Mouse (Mus musculus): ENCODE results near the gene Trp63.

Gene Trp63

DNA sequence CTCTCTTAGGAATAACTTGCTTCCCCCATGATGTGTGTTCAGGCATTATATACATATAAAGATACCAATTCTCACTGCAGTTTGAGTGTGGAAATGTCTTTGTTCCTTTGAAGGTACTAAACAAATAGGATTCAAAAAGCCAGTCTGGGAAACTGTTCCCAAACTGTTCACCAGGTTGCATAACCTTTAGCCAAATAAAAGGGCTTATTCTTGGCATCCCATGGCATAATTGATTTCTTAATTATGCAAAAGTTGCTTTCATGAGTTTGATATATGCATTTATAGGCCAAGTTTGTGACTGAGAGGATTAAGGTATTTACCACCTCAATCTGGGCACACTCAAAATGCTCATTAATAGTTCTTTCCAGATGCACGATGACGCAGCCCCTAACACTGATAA lies 192.1 kb downstream of the Trp63 start:
- no peak for DNase-seq (ENCODE audit: low spot score)

DNA sequence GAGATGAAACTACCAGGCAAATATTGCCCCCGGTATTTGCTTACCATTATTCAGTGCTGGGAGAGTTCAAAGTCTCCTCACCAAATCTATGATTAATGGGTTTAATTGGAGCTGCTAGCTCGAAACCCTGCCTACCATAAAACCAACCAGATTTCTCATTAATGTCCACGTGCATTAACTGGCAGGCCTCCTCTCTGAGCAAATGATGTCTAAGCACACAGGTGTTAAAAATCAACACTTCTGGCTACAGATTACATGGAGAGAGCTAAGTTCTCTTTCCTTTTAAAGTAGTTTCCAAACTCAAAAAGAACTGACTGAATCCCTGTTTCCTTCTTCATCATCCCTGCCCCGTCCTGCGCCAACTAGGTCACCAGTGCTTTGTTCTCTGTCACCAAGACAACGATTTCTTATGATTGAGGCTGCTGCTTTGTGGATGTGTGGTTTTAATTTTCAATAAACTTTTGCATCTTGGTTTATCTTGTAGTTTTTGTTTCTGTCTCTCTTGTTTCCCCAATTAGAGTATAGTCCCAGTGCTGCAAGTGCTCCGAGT lies 193.9 kb downstream of the Trp63 start:
- DNase-seq (ENCODE audit: low spot score): no peak

DNA sequence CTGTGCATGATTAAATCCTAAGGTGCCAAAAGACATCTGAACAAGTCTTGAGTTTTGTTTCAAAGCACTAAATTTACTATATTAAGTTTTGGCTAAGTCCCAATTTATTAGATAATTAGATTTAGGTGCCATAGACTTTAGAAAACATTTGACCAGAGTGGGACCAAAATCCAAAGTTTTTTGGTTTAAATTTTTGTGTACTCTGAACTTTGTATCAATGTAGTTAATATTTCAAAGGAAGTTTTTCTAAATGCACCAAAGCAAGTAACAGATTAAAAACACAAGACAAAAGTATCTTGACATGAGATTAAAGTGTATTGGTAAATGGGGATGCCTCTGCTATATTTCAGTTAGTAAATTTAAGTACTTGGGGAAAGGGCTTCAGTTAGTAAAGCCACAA lies 194.6 kb downstream of the Trp63 start:
- DNase-seq (ENCODE audit: low spot score): no peak

DNA sequence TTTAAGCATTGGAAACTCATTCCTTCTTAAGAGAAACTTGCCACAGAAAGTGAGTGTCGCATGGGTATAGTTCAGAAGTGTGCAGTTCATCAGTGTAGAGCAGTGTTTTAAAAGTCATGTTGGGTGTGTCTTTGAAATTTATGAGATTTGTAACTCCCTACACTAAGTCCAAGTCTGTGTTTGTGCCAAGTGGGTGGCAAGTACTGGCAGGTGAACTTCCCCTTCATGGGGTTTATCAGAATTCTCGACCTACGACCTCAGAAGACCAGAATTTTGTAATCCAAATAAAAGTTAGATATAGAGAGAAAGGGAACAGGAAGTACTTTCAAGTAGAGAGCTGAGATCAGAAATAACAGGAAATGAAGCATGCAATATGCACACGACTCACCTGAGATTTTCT lies 215.5 kb downstream of the Trp63 start:
- DNase-seq (ENCODE audit: low spot score): no peak

DNA sequence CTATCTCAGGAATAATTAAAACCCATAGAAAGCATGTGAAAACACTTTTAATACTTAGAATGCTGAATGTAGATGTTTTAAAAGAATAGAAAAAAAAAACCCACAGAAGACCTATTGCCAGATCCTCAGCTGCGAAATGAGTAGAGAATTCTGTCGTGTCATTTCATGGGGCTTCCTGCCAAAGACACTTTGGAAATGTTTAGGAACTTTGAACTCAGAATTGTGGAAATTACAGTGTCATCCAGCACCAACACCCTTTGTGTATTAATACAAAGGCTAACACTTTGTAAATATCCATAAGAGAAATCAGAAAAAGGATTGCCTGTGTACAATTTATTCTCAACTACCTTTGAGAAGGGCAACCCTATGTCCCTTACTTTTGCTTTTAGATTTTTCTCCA lies 216.1 kb downstream of the Trp63 start:
- no peak for DNase-seq (ENCODE audit: low spot score)

DNA sequence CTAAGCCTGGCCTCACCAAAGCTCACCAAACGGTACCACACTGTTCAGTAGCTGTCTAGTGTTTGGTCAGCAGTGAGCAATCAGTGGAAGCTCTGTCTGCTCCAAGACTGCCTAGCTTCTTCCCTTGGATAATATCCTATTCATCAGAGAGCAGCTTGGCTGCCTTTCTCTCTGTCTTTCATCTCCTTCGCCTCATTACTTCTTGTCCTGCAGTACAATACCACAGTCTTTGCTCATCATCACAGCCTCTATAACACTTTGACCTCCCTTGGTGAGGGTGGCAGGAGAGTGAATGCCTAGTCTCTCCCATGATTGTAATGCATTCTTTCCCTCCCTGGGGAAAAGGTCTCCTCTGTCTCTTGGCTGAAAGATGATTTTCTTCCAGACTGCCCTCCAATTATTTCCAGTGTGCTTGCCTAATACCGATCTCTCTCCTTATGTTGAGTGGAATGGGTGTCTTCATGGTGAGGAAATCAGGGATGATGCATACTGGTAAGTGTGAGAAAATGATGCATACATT lies 216.9 kb downstream of the Trp63 start:
- DNase-seq (ENCODE audit: low spot score): no peak

DNA sequence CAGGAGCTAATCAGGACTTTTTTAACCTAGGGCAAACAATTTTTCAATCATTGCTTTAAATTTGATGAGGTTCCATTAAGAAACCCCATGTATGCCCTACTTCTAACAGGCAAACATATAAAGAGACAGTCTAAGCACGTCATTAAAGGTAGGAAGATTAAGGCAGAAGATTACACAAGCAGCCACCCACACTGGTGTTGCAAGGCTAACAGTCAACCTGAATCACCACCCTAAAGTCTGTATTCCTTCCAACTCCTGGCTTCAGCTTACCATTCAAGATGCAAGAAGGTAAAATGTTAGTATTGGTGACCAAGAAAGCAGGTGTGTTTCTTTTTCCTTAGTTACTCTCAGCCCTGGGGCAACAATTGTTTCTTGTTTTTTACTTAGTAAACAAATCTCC lies 228.6 kb downstream of the Trp63 start:
- no peak for DNase-seq (ENCODE audit: low spot score)

DNA sequence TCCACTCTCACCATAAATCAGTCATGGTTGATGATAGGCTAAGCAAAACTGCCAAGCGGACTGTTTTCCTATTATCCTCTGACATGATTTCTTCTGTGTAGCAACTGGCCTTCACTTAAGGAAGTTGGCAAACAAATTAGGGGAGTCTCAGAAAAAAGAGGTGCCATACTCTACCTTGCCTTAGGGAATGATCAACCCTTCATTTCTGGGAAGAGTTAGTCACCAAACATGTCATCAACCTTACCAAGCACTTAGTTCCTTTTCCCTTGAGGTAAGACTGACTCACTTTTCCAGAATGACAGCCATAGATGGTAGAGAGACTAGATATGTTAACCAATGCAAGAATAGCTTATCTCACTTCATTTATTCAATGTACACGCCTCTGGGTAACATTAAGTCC lies 250.6 kb downstream of the Trp63 start:
- no peak for DNase-seq (ENCODE audit: low spot score)

All from ovary, postnatal 10 days (tissue).